Mouse (Mus musculus) liver, postnatal 0 days (tissue): ENCODE measurements at regions not wholly inside any gene's neighbourhood (a gene's known extent, or its start where the extent isn't known, plus 50 kb on each side); places are given as distances from the start of the nearest gene placed in this dataset.

ENCODE experiments used
- CTCF ChIP-seq: sonication (generic); IDR thresholded peaks from 2 replicates; pipeline ENCODE4 v1.5.1; 2016; ENCODE audit warnings: antibody characterized with exemption, low read depth
- EP300 ChIP-seq: IDR thresholded peaks from 2 replicates; pipeline ENCODE4 v1.6.1; 2016; ENCODE audit warnings: antibody characterized with exemption, low read depth, mild to moderate bottlenecking

- TF ChIP-seq EP300, result no peak
- TF ChIP-seq CTCF, result no peak
Observed at GRCm38 (mm10) chr1:55900033-55900432, 494.3 kb downstream of the Plcl1 start.
